8 mouse cellular contexts compared by ENCODE assay signal in genomic region chr14:78482385-78483231, GRCm38 (mm10). TPM values are rescaled to one million over a fixed set of nuclear protein-coding genes. Genes with fewer than 3 reads are reported as not detected.
A peak's percentile ranks its signal among the peaks of the same experiment; 100 is the strongest.
DNase-seq lines count a peak whose midpoint lies in the region; ATAC-seq and TF ChIP-seq lines count a peak whose summit lies in the region.

No protein-coding gene starts in this region.

- H3K36me3 ChIP-seq in kidney, embryonic 14.5 days (ENCODE audit: control insufficient read depth, insufficient read depth, low read length), result no peaks in the 10 kb centered on the region
- no peaks in the 10 kb centered on the region for H3K36me3 ChIP-seq in limb, embryonic 15.5 days
- H3K36me3 ChIP-seq in midbrain, embryonic 16.5 days (ENCODE audit: control insufficient read depth, insufficient read depth, low read length), result no peaks in the 10 kb centered on the region
- H3K36me3 ChIP-seq in stomach, postnatal 0 days (ENCODE audit: control insufficient read depth, insufficient read depth, low read length), result no peaks in the 10 kb centered on the region

- no peak for TF ChIP-seq EP300 in stomach, postnatal 0 days (optimal IDR thresholded peaks at IDR 0.05)

- WGBS in kidney, embryonic 14.5 days, result 22% methylated on average over 14 of the region's 14 CpGs
- 23% methylated on average over 14 of the region's 14 CpGs for WGBS in limb, embryonic 15.5 days
- 18% methylated on average over 14 of the region's 14 CpGs for WGBS in midbrain, embryonic 16.5 days
- 20% methylated on average over 14 of the region's 14 CpGs for WGBS in stomach, postnatal 0 days

- H3K27ac ChIP-seq in kidney, embryonic 14.5 days (ENCODE audit: low read depth, low read length), result no peak overlapping the region
- H3K27ac ChIP-seq in limb, embryonic 15.5 days, result no peak overlapping the region
- no peak overlapping the region for H3K27ac ChIP-seq in midbrain, embryonic 16.5 days (ENCODE audit: low read length)
- H3K27ac ChIP-seq in stomach, postnatal 0 days (replicated peaks), result no peak overlapping the region

- peak; percentile 10 for DNase-seq in urinary bladder, postnatal 25 days (ENCODE audit: low spot score)
- no peak for DNase-seq in urinary bladder, postnatal 4 days (ENCODE audit: low spot score in 2 of 2)
- DNase-seq in embryo, embryonic 10 days (ENCODE audit: low spot score), result peak; percentile 80
- DNase-seq in stomach, postnatal 0 days (ENCODE audit: low spot score), result peak; percentile 60

- H3K4me1 ChIP-seq in kidney, embryonic 14.5 days (ENCODE audit: control insufficient read depth, insufficient read depth, low read length), result 0 out of 2 replicates have a peak, but pooled peaks cover 4% of the 10 kb centered on the region
- H3K4me1 ChIP-seq in limb, embryonic 15.5 days, result peaks cover 7% of the 10 kb centered on the region; the same call in 1 of the 2 replicates
- H3K4me1 ChIP-seq in midbrain, embryonic 16.5 days (ENCODE audit: control insufficient read depth, insufficient read depth, low read length), result 0 out of 2 replicates have a peak, but pooled peaks cover 4% of the 10 kb centered on the region
- H3K4me1 ChIP-seq in stomach, postnatal 0 days (replicated peaks; ENCODE audit: control insufficient read depth, insufficient read depth), result no peaks in the 10 kb centered on the region

- H3K9ac ChIP-seq in kidney, embryonic 14.5 days (ENCODE audit: low read depth, low read length), result peak overlapping the region; percentile 40
- no peak overlapping the region for H3K9ac ChIP-seq in limb, embryonic 15.5 days
- H3K9ac ChIP-seq in midbrain, embryonic 16.5 days (ENCODE audit: low read depth, low read length), result 0 out of 2 replicates have a peak overlapping the region, but pooled peaks have one; percentile 41
- H3K9ac ChIP-seq in stomach, postnatal 0 days (ENCODE audit: low read length), result 0 out of 2 replicates have a peak overlapping the region, but pooled peaks have one; percentile 8

- no peaks in the 10 kb centered on the region for H3K9me3 ChIP-seq in kidney, embryonic 14.5 days (ENCODE audit: control insufficient read depth, low read length)
- no peaks in the 10 kb centered on the region for H3K9me3 ChIP-seq in limb, embryonic 15.5 days
- H3K9me3 ChIP-seq in midbrain, embryonic 16.5 days (replicated peaks; ENCODE audit: control insufficient read depth, low read length, poor library complexity, severe bottlenecking), result no peaks in the 10 kb centered on the region
- H3K9me3 ChIP-seq in stomach, postnatal 0 days (ENCODE audit: control insufficient read depth, low read length), result no peaks in the 10 kb centered on the region

- no peaks in the 10 kb centered on the region for H3K27me3 ChIP-seq in kidney, embryonic 14.5 days (ENCODE audit: control insufficient read depth, insufficient read depth, low read length)
- H3K27me3 ChIP-seq in limb, embryonic 15.5 days, result no peaks in the 10 kb centered on the region
- H3K27me3 ChIP-seq in midbrain, embryonic 16.5 days (ENCODE audit: control insufficient read depth, insufficient read depth, low read depth, low read length), result no peaks in the 10 kb centered on the region
- H3K27me3 ChIP-seq in stomach, postnatal 0 days (ENCODE audit: control insufficient read depth, insufficient read depth, low read length), result no peaks in the 10 kb centered on the region

- H3K4me2 ChIP-seq in kidney, embryonic 14.5 days (replicated peaks; ENCODE audit: low read depth, low read length), result no peak overlapping the region; the same call in 1 of the 2 replicates
- H3K4me2 ChIP-seq in limb, embryonic 15.5 days, result peak overlapping the region; percentile 27; the same call in 1 of the 2 replicates
- H3K4me2 ChIP-seq in midbrain, embryonic 16.5 days (ENCODE audit: low read length), result peak overlapping the region; percentile 41
- peak overlapping the region; percentile 36 for H3K4me2 ChIP-seq in stomach, postnatal 0 days (replicated peaks; ENCODE audit: low read depth)

- H3K4me3 ChIP-seq in kidney, embryonic 14.5 days (ENCODE audit: low read length), result no peak overlapping the region
- H3K4me3 ChIP-seq in limb, embryonic 15.5 days, result no peak overlapping the region
- H3K4me3 ChIP-seq in midbrain, embryonic 16.5 days (ENCODE audit: low read depth, low read length), result no peak overlapping the region
- no peak overlapping the region for H3K4me3 ChIP-seq in stomach, postnatal 0 days (ENCODE audit: low read depth, low read length)

- TF ChIP-seq CTCF in stomach, postnatal 0 days (IDR thresholded peaks at IDR 0.05; ENCODE audit: low read depth), result peak; percentile 83

- peak; percentile 97 for ATAC-seq in granulocyte monocyte progenitor cell, adult 5-6 weeks (replicated peaks; ENCODE audit: poor library complexity, severe bottlenecking)
- ATAC-seq in kidney, embryonic 14.5 days (ENCODE audit: low FRiP score, low TSS enrichment), result peak; percentile 95
- ATAC-seq in limb, embryonic 15.5 days (ENCODE audit: insufficient number of reproducible peaks, low FRiP score, low TSS enrichment, low read depth), result peak; percentile 82; the same call in 1 of the 2 replicates
- peak; percentile 96 for ATAC-seq in midbrain, embryonic 16.5 days
- ATAC-seq in stomach, postnatal 0 days (ENCODE audit: low FRiP score, low TSS enrichment), result peak; percentile 91

RNA-seq across cellular contexts. Expression of gene Akap11, which starts 54.0 kb away (rescaled TPM):
- 28.1 and 31.9 TPM in 2 replicates for total RNA-seq in granulocyte monocyte progenitor cell, adult 5-6 weeks (2014; fragmentation: Nextera tagmentation)
- 35.1 and 38.3 TPM in 2 replicates for total RNA-seq in granulocyte monocyte progenitor cell, adult 5-6 weeks (2017)
- polyA plus RNA-seq in kidney, embryonic 14.5 days (2014; fragmentation: Nextera tagmentation; extraction: Ambion mirVana), result 17.7 and 19.7 TPM in 2 replicates
- polyA plus RNA-seq in limb, embryonic 15.5 days (2015; fragmentation: Nextera tagmentation; extraction: Ambion mirVana), result 16.4 and 19.3 TPM in 2 replicates
- 39.7 and 45.5 TPM in 2 replicates for polyA plus RNA-seq in midbrain, embryonic 16.5 days (2015; fragmentation: Nextera tagmentation; extraction: Ambion mirVana)
- 6.0 TPM in 2 replicates for polyA plus RNA-seq in stomach, postnatal 0 days (2015; fragmentation: Nextera tagmentation; extraction: Ambion mirVana)

Comparison
In these comparisons a context has a peak if more than half of its experiments do, and no peak if none do; other contexts are left out.
1. DNase-seq: peak in urinary bladder, postnatal 25 days (single experiment), embryo, embryonic 10 days (single experiment) and stomach, postnatal 0 days (single experiment); none in urinary bladder, postnatal 4 days (0 of 2).
2. Peak in every context shown above with its lines, with median percentiles within 50 percentile points of each other: ATAC-seq.